Mouse (Mus musculus) thymus, adult 2 months (tissue): ENCODE data around the gene Sufu.

Experiments used
- CTCF ChIP-seq: fragments of 200-500 bp; IDR thresholded peaks from 2 replicates; pipeline ENCODE4 v1.5.1; 2012; ENCODE audit warnings: mild to moderate bottlenecking, control low read depth, low read length, moderate library complexity, borderline replicate concordance; ENCODE audit not compliant: control insufficient read depth, poor library complexity, insufficient read depth; ENCODE audit errors: extremely low read depth
- POLR2A ChIP-seq: fragments of 200-500 bp; IDR thresholded peaks from 2 replicates; pipeline ENCODE4 v1.6.1; 2012; ENCODE audit warnings: mild to moderate bottlenecking, low read length, control low read depth, moderate library complexity; ENCODE audit not compliant: control insufficient read depth, poor library complexity, insufficient read depth; ENCODE audit errors: extremely low read depth

DNA sequence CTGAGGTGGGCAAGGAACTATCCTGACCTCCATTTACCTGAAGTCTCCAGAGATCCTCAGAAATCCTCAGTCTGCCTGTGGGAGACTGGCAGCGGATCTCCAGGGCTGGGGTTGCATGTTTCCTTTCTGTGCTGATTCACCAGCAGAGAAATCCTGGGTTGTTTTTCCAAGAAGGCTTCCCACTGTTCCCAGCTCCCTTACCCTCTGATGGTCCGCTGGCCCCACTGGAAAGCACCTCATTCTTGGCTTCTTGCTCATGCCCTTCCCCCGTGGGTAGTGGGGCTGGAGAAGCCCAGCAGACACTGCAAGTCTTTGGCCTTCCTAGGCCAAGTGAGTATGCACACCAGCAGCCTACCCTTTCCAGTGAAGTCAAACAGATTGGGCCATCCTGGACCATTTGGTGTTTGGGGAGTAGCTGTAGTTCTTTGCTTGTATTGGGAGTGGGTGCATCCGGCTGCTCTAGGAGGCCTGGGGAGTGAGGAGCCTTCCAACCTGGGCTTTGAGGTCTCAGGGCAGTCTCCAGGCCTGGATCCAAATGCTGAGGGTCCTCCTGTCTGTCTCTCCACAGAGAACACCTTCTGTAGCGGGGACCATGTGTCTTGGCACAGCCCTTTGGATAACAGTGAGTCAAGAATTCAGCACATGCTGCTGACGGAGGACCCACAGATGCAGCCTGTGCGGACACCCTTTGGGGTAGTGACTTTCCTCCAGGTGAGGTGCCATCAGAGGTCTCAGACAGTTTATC is 52.7 kb downstream of the Sufu start:
- TF ChIP-seq CTCF (no peak), POLR2A (no peak)
